In the genomic region with DNA sequence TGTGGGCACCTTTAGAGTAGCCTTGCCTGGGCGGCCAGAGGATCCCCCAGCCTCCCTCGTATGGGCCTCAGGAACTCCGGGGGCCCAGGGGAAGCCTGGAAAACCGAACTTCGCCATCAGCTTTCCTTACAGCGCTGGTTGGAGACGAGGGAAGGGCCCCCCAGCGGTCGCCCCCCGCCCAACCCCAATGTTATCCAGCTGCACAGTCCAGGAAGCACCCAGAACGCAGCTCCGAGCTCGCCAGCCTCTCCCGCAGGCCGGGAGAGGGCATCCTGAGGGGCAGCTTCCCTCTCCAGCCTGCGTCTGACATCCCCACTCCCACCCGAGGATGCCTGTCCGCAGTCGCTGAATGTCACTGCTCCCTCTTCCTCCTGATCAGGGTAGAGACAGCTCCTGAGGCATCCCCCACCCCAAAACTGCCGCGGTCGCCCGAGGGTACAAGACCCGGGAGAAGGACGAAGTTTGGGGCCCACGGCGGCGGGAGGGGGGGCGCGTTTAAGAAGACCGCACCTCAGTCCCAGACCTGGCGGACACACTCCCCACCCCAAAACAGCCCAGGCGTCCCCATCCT, we compare ENCODE assay signal across 8 mouse cellular contexts. TPM values are rescaled to one million over a fixed set of nuclear protein-coding genes. Genes with fewer than 3 reads are reported as not detected.
DNase-seq lines count a peak whose midpoint lies in the region; TF ChIP-seq lines count a peak whose summit lies in the region.

No protein-coding gene starts in this region.

- H3K4me3 ChIP-seq in gastrocnemius, adult 2 months: peak overlapping the region; percentile 93
- H3K4me3 ChIP-seq in kidney, adult 2 months (ENCODE audit: insufficient read depth, low read depth, low read length): peak overlapping the region; percentile 81
- H3K4me3 ChIP-seq in myocyte: peak overlapping the region; percentile 47
- peak overlapping the region; percentile 88 for H3K4me3 ChIP-seq in testis, adult 2 months (ENCODE audit: control insufficient read depth, low read depth, low read length)

- WGBS in kidney, adult 2 months: 3% methylated on average over 33 of the region's 33 CpGs

- TF ChIP-seq CTCF in brain, embryonic 14.5 days (IDR thresholded peaks at IDR 0.05; ENCODE audit: borderline replicate concordance, extremely low read depth, insufficient read depth, insufficient read length): peak; percentile 16; the same call in 1 of the 2 replicates
- TF ChIP-seq CTCF in gastrocnemius, adult 2 months (IDR thresholded peaks at IDR 0.05): 0 out of 2 replicates have a peak, but pooled peaks have one; percentile 2
- no peak for TF ChIP-seq CTCF in kidney, adult 2 months (conservative IDR thresholded peaks at IDR 0.05; ENCODE audit: insufficient read depth, insufficient read length, low read depth, low read length)
- no peak for TF ChIP-seq CTCF in testis, adult 2 months (IDR thresholded peaks at IDR 0.05; ENCODE audit: control insufficient read depth, insufficient read depth, insufficient replicate concordance, low read depth, low read length)

- peak overlapping the region; percentile 98 for H3K27ac ChIP-seq in gastrocnemius, adult 2 months
- no peak overlapping the region for H3K27ac ChIP-seq in kidney, adult 2 months (ENCODE audit: insufficient read depth, low read depth, low read length)
- H3K27ac ChIP-seq in testis, adult 2 months (ENCODE audit: control insufficient read depth, insufficient read depth, low read depth, low read length): peak overlapping the region; percentile 76

- no peaks in the 10 kb centered on the region for H3K36me3 ChIP-seq in kidney, adult 2 months (ENCODE audit: control insufficient read depth, insufficient read depth, low read length)
- H3K36me3 ChIP-seq in myocyte (ENCODE audit: control insufficient read depth, insufficient read depth): no peaks in the 10 kb centered on the region
- no peaks in the 10 kb centered on the region for H3K36me3 ChIP-seq in testis, adult 2 months (ENCODE audit: control insufficient read depth, insufficient read depth, low read length)

- H3K4me2 ChIP-seq in myocyte (ENCODE audit: low read depth): peak overlapping the region; percentile 91

- peaks cover 4% of the 10 kb centered on the region; the same call in 1 of the 2 replicates for H3K4me1 ChIP-seq in kidney, adult 2 months (ENCODE audit: control insufficient read depth, insufficient read depth, low read length)
- peaks cover 15% of the 10 kb centered on the region for H3K4me1 ChIP-seq in testis, adult 2 months (ENCODE audit: control insufficient read depth, insufficient read depth, low read length)

- peak; percentile 84 for DNase-seq in cerebellum, adult 11-12 months
- no peak for DNase-seq in cerebellum, postnatal 25 days
- DNase-seq in brain, embryonic 14.5 days (ENCODE audit: low read depth): peak; percentile 75
- no peak for DNase-seq in gastrocnemius, adult 2 months
- peak; percentile 17 for DNase-seq in kidney, adult 2 months
- peak; percentile 31 for DNase-seq in liver

- TF ChIP-seq POLR2A in brain, embryonic 14.5 days (IDR thresholded peaks at IDR 0.05; ENCODE audit: borderline replicate concordance, extremely low read depth, insufficient read depth, insufficient read length, poor library complexity, severe bottlenecking): no peak
- TF ChIP-seq POLR2A in kidney, adult 2 months (IDR thresholded peaks at IDR 0.05; ENCODE audit: low read depth, low read length): no peak
- peak; percentile 43 for TF ChIP-seq POLR2A in myocyte (IDR thresholded peaks at IDR 0.05; ENCODE audit: insufficient read length, low read depth)
- TF ChIP-seq POLR2A in testis, adult 2 months (IDR thresholded peaks at IDR 0.05; ENCODE audit: control insufficient read depth, low read depth, low read length): no peak

- H3ac ChIP-seq in myocyte (ENCODE audit: control insufficient read depth, insufficient read length): peak overlapping the region; percentile 56

- H3K27me3 ChIP-seq in kidney, adult 2 months (replicated peaks; ENCODE audit: control insufficient read depth, insufficient read depth, low read length): no peaks in the 10 kb centered on the region
- H3K27me3 ChIP-seq in myocyte (ENCODE audit: control insufficient read depth, insufficient read depth, insufficient read length): no peaks in the 10 kb centered on the region
- H3K27me3 ChIP-seq in testis, adult 2 months (ENCODE audit: control insufficient read depth, insufficient read depth, low read length): no peaks in the 10 kb centered on the region

- peaks cover 19% of the 10 kb centered on the region for H3K79me2 ChIP-seq in myocyte (ENCODE audit: control insufficient read depth, insufficient read depth)

- intact Hi-C loops in gastrocnemius, adult 2 months (cut with DNase I): loop anchor here (5.0 kb wide), 2 partner anchors 113 to 362 kb away; no protein-coding TSS in a partner anchor

TF ChIP-seq in myocyte, 11 proteins besides CTCF, POLR2A, EP300 and RAD21:
- TF ChIP-seq TCF3 (IDR thresholded peaks at IDR 0.05; ENCODE audit: insufficient read length, low read depth) (no peak), USF1 (IDR thresholded peaks at IDR 0.05; ENCODE audit: low read depth) (no peak), MAX (IDR thresholded peaks at IDR 0.05; ENCODE audit: low read depth) (no peak)

RNA-seq across cellular contexts. Expression of gene Kat6b, which starts 17.9 kb away (rescaled TPM):
- 25.5 and 42.7 TPM in 2 replicates for polyA plus RNA-seq in brain, embryonic 14.5 days (2012; rRNA removed)
- 10 to 100 TPM; 22.2 to 26.0 TPM for total RNA-seq in gastrocnemius, adult 2 months (2021)
- 9.4 and 9.5 TPM in 2 replicates for polyA plus RNA-seq in kidney, adult 2 months (2012; rRNA removed)
- polyA plus RNA-seq in myocyte (2012; fragmentation: generic; extraction: Trizol): 3.9 TPM
- 6.6 and 7.6 TPM in 2 replicates for polyA plus RNA-seq in testis, adult 2 months (2012; rRNA removed)

Comparison
In these comparisons a context has a peak if more than half of its experiments do, and no peak if none do; other contexts are left out.
1. DNase-seq: peak in cerebellum, adult 11-12 months (single experiment), brain, embryonic 14.5 days (single experiment), kidney, adult 2 months (single experiment) and liver (single experiment); none in cerebellum, postnatal 25 days (0 of 2) and gastrocnemius, adult 2 months (single experiment).
2. CTCF ChIP-seq: peak in brain, embryonic 14.5 days (single experiment) and gastrocnemius, adult 2 months (single experiment); none in kidney, adult 2 months (single experiment) and testis, adult 2 months (single experiment).
3. Peak in every context shown above with its lines, with median percentiles within 50 percentile points of each other: H3K4me3 ChIP-seq.